Mouse (Mus musculus) adipocyte (in vitro differentiated cells): ENCODE measurements around the gene Tram2.

Experiments
- DNase-seq: peaks from one replicate; pipeline ENCODE4 v3.0.0-alpha.2; 2016; ENCODE audit warnings: low spot score

Gene Tram2

DNA sequence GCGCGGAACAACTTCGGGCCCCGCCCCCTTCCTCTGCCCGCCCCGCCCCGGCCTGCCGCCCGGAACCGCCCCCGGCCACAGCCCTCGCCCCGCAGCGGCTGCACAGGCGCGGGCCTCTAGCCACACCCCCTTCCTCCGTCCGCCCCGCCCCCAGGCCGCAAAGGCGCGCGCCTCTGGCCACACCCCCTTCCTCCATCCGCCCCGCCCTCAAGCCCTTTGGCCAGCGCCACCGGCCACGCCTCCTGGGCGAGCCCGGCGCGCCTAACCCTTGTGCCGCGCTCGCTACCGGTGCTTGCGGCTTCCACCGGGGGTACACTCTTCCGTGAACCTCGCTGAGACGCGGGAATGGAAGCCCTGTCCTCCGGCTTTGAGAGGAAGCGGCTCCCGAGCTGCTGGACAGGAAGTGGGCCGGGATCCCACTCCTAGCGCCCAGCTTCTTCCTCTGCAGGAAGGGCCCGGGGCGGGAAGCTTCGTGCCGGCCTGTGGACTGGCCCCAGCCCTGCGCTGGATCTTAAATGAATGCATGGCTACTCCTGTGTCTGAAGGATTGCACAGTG, at the start of gene Tram2:
TSS of gene Tram2 (minus strand) at position 13 of the 557 bp plus-strand sequence.
- DNase-seq = peak; percentile 91

DNA sequence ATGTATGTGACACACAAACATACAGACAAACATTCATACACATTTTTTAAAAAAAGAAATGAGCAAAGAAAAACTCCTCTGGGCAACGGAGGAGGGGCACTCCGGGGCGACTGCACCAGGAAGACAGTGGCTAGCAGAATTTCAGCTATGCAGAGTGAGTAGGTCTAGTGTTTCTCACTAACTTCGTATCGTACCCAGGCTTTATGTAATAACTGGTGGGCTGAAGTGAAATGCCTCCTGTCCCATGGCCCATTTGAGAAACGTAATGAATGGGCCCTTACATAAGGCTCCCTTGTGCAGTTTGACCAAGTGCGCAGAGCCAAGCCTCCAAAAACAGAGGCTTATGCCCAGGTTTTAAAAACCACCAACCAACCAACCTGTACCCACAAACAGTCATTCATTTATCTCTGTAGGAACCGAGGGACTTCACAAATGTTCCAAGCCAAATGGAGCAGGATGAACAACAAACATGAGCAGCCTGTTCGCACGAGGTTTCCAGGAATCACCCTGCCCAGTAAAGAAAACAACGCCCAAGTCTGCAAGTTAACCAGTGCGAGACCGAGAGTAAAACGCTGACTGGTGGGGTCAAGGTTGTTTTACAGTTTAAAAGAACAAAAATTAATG, 45.8 kb upstream of the Tram2 start:
- no peak for DNase-seq

DNA sequence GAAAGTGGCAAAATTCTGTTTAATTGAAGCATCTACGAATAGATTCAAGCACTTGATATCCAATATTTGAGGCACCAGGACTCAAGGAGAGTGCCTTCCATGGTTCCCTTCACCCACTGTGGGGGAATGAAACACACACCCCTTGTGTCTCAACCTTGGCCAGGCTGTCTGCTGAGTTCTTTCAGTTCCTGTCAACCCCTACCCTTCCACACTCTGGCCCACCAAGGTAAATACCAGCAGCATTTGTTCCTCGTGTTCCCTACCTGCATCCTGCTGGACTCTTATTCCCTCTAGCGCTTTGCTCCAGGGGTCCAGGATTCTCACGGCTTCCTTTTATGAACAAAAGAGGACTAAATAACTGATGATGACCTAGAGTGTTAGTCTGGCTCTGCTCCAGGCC, 24.8 kb upstream of the Tram2 start:
- no peak for DNase-seq

DNA sequence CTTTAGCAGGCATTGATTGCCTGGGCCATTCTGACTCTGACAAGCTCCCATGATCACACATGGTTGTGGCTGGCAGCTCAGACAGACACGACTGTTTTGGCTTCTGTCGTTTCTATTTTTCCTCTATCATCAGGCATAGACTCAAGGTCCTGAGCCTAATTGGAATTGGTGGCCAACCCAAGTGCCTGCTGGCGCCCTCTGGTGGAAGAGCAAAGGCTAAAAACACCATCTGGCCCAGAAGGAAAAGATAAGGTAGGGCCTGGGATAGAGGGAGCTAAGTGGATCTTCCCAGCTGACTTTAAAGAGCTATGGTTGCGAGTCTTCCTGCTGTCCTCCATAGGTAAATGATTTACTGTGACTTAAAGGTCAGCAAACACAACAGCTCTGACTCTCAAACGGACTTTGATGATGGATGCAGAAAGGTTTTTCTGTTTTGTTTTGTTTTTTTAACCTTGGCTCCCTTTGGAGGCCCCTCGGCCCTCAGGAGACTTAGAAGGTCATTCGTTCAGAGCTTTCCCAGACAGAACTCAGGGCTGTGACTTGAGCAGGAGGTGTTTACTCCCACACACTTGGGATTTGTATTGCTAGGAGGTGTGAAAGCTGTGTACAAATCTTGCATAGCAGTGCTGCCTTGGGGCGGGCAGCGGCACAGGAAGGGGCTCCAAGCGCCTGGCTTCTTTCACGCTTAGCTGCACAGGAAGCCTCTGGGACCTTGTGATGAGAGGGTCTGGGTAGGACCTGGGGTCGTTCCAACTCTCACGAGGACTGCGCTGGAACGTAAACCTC, 22.4 kb upstream of the Tram2 start:
- DNase-seq = peak; percentile 71

DNA sequence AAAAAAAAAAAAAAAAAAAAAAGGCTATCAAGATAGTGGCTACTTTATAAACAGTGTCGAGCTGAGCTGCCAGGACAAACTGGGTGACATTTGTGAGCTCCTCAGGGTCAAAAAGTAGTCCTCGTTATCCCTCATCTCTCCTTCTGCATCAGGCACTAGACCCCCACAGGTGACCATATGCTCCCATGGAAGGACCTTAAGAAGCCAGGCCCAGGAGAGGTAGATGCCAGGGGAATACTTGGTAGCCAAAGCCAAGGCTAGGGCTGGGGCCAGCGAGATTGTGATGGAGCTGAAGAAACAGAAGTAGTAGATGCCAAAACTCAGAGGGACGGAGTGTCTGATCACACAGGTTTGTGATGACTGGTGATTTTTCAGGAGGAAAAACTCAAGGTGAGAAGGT, 21.7 kb upstream of the Tram2 start:
- DNase-seq = no peak

DNA sequence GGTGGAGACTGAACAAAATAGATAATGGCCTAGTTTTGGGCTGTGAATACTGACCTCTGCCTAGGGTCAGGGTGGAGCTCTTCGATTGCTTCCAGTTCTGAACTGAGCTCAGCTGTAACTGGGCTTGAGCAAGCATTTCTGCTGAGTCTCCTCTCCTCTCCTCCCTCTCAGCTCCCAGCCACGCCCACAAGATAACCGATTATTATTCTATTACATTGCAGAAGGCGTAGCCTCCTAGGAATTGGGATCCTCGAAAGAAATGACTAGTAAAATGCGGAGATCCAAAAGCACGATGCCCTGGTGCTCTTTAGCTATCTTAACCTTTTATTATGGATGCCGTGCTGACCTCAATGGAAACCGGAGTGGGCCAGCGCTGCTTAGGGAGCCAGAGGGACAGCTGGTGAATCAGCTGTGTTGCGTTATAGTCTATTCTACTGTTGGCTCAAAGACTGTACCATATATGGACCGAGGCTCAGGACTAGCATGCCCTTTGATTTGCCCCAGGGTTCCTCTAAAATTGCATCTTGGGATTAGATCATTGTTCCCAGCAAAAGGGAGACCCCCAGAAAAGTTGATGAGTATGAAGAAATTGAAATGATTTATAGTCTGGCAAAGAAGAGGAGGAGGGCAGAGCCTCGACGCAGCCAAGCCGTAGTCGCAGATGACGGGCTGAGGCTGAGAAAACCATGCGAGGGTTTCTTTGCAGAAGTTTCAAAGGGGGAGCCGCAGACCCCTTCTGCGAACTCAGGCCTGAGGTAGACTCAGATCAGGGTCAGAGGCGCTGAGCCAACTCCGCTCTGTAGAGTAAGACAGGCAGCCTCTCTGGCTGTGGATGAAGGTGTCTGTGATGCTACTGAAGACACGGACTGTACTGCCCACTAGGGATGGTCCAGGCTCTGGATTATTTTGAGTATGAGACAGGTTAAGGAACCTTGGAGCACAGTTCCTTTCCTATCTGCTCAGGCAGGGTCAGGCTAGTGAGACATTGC, 18.3 kb upstream of the Tram2 start:
- DNase-seq = peak; percentile 56

DNA sequence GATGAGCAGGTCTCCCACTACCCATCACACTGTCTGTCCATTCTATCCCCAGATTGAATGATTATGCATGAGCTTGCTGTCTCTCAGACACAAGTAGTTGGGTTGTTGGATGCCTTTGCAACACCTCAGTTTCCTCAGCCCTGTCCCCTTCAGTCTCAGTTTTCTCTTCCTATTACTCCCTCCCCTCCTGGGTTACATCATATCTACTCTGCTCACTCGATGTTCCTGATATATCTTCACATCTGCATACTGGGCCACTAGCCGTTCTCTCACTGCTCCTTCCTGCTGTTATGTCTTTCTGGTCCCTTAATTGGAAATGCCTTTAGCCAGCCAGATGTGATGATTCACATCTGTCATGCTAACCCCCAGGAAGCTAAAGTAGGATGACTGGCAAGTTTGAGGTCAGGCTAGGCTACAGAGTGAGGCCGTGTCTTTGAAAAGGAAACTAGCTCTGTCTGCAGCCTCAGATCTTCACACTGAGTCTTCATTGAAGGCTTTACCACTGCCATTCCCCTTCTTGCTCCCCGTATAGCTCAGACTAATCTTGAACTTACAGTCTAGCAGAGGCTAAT, 15.7 kb upstream of the Tram2 start:
- no peak for DNase-seq

DNA sequence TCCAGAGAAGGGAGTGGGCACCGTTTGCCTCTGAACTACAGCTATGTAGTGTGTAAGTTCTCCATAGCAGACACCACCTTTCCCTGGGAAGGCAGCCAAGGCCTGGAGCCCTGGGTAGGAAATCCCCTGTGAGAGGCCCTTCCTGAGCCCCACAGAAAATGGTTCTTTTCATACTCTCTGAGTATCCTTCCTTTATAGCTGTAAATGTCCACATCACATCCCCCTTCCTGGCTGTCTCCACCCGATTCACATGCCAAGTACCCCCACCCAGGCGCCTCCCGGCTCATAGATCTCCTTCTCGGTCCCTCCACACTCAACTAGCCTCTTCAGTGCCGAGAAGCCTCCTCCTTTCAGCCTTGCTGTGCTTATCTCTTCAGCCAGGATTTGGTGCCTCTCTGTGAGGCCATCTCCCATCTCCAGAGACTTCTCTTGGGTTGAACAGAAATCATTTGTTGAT, 10.7 kb upstream of the Tram2 start:
- DNase-seq = no peak

DNA sequence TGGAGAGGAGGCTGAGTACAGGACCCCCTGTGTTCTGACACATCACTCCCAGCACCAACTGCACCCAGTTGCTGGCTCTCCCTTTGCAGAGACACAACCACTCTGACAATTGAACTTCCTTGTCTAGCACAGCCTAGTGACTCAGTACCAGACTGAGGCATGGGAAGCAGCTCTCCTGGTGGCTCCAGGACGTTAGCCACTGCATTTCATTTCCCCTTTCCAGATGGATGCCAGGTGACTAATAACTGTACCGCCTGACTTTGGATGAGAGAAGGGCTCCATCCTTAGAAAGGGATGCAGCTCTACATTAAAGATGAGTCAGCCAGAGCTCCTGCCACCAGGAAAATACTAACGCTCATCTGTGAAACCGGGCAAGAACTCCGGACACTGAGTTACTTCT, 7.3 kb upstream of the Tram2 start:
- no peak for DNase-seq

DNA sequence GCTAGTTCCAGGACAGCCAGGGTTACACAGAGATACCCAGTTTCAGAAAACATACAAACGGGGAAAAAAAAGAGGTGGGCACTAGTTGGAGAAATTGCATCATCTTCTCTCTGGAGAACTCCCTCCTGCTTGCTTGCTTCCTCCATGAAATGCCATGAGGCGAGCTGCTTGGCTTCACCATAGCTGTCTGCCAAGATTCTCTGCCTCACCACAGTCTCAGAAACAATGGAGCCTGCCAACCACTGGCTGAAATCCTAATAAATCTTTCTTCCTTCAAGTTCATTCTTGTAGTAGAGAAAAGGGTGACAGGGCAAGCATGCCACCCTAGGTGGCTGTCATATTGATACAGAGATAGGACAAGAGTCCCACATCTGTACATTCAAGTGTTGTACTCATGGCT, 5.6 kb upstream of the Tram2 start:
- peak; percentile 85 for DNase-seq

DNA sequence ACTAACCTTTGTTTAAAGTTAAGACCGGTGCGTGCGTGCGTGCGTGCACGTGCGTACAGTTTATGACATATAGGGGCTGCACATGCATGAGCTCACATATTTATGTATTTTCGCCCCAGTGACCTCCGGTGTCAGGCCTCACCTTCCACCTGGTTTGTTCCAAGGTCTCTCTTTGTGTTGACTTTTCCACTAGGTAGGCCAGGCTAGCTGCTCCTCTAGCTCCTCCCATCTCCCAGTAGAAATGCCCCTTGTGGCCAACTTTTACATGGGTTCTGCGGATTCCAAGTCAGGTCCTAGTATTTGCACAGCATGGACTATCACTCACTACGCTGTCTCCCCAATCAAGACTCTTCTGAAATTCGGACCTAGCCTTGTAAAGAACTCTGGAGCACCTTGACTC, 1.3 kb upstream of the Tram2 start:
- DNase-seq = no peak

DNA sequence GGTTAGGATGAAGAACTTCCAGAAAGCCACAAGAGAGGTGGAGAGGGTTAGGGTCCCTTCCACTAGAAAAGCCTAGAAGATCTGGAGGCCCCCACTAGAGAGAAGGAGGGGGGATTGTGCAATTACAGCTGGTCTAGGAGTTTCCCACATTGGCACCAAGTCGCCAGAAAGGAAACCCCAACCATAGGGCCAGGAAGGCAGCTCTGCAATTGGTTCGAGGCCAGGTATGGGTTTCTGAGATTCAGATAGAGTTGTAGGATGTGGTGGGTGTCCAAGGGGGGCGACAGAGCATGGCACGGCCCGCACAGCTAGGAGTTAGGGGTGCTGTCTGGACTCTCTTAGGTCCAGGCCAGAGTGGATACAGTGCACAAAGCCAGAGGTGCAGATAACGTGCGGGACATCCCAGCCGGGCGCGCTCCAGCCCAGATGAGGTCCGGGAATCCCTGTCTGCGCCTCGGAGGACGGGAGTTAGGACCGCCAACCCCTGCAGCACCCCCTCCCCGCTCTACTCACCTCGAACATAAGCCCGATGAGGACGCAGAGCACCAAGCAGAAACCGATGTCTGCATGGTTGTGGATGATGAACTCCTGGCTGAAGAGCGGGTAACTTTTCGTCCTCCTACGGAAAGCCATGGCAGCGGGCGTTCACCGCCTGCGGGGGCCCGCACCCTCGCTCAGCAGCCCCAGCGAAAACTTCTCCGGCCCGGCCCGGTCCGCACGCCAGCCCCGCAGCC, 381 bp downstream of the Tram2 start:
- DNase-seq = peak; percentile 38

DNA sequence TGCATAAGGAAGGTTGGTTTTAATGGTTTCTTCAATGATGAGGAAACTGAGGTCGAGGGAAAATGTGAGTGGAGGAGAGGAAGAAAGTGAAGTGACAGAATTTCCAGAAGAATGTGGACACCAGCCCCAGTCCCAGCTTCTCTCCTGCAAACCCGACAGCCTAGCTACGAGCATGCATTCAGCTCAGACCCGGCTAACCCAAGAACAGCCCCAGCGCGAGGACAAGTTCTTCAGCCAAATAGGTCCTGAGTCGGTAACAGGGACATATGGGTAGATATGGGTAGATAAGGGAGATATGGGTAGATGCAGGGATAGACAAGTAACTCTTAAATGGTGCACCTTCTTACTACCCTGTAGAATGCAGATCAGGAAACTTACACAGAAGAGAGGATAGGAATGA, 1.4 kb downstream of the Tram2 start:
- DNase-seq = no peak

DNA sequence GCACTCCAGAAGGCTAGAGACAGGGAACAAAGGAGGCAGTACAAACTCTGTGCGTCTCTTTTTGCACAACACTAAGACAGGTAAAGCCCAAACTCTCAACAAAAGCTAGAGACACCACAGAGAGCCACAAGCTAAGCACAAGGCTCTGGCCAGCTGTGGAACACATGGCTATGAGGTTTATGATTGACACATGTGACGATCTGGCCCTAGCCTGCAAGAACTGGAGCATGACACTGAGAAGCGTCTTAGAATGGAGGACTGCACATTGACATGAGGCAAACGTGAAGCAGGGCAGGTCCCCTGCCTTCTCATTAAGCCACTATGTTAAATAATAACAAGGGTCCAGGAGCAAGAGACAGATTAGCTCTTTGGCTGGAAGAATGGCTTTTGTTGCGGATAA, 1.8 kb downstream of the Tram2 start:
- peak; percentile 39 for DNase-seq

DNA sequence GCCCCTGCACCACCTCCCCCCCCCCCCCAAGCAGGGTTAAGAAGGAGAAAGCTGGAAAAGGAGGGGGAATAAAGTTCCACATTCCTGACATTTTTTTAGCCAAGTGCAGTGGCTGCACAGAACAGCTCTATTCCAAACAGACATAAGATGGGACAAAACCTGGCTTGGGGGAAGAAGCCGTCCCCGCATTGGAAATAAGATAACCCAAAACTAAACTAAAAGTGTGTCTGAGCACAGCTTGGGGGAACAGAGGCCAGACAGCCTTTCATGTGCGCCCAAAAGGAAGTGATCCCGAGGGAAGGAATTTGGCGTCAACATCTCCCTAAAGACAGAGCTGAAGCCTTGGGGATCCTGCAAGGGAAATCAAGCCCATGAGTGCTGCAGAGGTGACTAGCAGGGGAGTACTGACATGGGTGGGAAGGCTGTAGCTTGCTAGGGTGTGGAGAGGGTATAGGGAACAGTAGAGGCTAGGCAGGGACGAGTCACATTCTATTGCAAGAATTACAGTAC, 3.0 kb downstream of the Tram2 start:
- DNase-seq = no peak

DNA sequence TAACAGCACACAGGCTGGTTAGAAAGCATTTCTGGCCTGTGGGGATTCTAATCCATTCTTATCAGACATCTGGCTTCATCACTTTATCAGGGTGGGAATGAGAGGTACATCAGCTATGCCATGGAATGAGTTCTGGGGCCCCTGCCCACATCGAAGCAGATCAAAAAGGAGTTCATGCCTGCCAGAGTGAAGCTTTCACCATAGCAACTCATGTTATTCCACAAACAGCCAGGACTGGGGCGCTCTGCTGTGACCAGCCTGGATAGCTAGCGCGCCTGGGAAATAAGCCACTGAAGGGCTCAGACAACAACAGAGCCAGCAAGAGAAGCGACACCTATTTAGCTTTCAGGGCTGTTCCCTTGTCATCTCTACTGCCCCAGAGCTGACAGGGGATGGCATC, 4.8 kb downstream of the Tram2 start:
- no peak for DNase-seq

DNA sequence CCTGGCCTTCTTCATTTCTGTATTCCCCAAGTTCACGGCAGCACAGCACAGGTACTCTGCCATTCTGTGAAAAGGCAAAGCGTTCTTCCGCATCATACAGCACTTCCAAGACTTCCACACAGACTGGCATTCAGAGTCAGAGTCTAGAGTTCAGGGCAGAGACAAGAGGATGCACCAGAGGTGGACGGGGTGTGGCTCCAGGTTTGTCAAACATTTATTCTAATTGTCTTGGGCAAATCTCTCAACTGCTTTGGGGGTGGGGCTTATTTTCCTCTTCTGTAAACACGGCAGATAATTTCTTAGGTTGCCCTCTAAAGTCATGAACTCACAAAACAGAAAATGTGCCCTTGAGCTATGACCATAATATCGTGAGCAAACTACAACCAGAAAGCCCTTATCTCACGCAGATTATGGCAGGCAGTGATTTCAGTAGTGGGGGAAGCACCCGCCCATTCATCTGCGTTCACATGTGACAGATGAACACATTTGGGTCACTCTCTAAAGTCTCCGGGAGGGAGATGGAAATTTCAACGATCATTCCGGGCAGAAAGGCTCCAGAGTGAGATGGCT, 6.1 kb downstream of the Tram2 start:
- no peak for DNase-seq

DNA sequence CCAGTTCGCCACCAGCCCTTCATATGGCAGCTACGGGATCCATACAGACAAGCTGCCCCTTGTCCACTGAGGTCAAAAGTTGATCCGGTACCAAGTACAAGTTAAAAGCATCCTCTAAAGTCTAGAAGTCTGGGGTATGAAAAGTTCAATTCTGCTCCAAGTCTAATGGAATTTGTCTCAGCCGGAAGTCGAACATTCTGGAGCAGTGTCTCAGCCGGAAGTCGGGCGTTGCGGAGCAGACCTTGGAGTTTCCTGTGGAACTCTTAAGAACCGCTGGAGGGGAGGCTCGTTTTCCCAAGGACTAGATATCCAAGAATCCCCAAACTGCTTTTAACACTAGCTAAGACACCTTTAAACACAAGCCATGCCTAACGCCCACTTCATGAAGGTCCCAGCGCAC, 8.4 kb downstream of the Tram2 start:
- no peak for DNase-seq

DNA sequence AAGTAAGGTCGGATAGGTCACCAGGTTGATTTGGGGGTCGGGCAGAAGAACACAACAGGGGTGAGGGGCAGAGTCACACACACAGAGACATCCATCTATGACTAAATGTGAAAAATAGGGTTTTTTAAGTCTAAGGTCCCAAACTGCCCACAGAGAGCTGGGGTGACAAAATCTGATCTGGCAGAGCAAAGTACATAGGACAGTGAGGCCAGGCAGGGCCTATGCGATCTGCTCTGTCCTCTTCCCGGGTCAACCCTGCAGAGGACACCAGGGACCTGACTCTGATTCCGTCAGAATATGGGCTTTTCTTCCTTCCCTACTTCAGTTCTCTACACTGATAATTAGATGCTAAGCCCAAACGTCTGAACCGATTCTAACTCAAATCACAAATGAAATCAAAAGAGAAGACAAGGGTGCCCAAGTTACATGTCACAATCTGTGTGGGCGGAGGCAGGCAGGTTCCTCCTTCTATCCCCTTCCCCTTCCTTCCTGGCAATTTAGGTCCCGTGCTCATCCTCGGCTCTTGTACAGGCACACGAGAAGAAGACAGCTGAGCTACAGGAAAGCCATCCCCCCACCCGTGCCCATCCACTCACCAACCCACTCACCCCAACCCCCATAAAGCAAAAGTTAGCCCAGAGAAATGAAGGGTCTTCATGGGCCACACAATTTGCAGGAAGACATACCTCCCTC, 9.1 kb downstream of the Tram2 start:
- no peak for DNase-seq

DNA sequence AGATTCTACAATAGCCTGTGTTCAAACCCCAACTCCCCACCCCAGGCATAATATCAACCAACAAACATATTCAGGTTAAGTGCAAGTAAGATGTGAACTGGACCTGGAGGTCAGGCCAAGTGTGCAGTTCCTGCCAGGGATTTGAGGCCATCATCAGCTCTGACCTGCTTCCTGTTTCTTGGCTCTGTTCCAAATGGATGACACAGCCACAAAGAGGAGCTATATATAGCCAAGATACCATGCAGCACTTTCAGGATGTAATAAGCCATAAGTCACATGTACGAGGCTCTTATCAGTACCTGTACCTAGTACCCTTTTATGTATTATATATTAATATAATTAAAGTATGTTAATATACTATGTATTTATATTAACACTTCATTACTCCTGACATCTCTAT, 10.5 kb downstream of the Tram2 start:
- no peak for DNase-seq
